Comparison of ENCODE assay signal across 23 mouse cellular contexts in the genomic region with DNA sequence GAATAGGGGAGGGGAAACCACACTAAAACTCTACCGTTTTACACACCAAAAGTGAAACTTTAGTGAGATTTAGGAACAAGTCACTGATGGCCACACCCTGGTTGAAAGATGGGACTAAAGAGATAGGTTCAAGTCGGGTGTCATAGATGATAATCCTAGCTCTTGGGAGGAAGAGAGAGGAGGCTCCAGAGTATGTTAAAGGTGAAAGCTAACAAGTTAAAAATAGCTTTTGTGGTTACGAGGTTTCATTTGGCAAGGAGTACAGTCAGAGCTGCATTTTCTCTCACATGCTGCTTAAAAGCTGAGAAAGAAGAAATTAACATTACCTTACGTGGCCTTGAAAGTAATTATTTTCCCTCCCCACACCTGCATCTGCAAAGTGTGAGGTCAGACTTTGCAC. TPM values are rescaled to one million over a fixed set of nuclear protein-coding genes. Genes with fewer than 3 reads are reported as not detected.
"Had no signal": no experiment of that assay in that cellular context is flagged by ENCODE, and none has a peak within 500 bp of the region (broad histone marks: within the 10 kb centered on the region; RNA-seq: fewer than 3 reads in every experiment).

No protein-coding gene starts in this region.

- H3K4me1 ChIP-seq: limb, embryonic 10.5 days; limb, embryonic 13.5 days; liver, embryonic 12.5 days; liver, embryonic 15.5 days; lung, embryonic 15.5 days; midbrain, embryonic 13.5 days; neural tube, embryonic 13.5 days; stomach, embryonic 15.5 days had no signal

- H3K9ac ChIP-seq: limb, embryonic 13.5 days; liver, embryonic 12.5 days; liver, embryonic 15.5 days; lung, embryonic 15.5 days; midbrain, embryonic 13.5 days; neural tube, embryonic 13.5 days; stomach, embryonic 15.5 days had no signal

- DNase-seq: kidney, adult 18-20 months; kidney, adult 9 months; kidney, postnatal 4 days; liver; lung, adult 18-20 months; lung, postnatal 10 days; lung, postnatal 36 days; retina, postnatal 1 day; right cerebral cortex, postnatal 25 days; spleen, adult 18-20 months; thymus, postnatal 25 days had no signal

- H3K9me3 ChIP-seq: limb, embryonic 10.5 days; limb, embryonic 13.5 days; liver, embryonic 12.5 days; liver, embryonic 15.5 days; lung, embryonic 15.5 days; midbrain, embryonic 10.5 days; midbrain, embryonic 13.5 days; neural tube, embryonic 13.5 days; stomach, embryonic 15.5 days had no signal

- H3K4me3 ChIP-seq: limb, embryonic 10.5 days; limb, embryonic 13.5 days; liver, embryonic 12.5 days; liver, embryonic 15.5 days; lung, embryonic 15.5 days; midbrain, embryonic 10.5 days; midbrain, embryonic 13.5 days; myocyte; neural tube, embryonic 13.5 days; stomach, embryonic 15.5 days had no signal

- H3K36me3 ChIP-seq: limb, embryonic 10.5 days; liver, embryonic 12.5 days; liver, embryonic 15.5 days; lung, embryonic 15.5 days; stomach, embryonic 15.5 days had no signal

- H3K27ac ChIP-seq: kidney, postnatal 0 days; limb, embryonic 10.5 days; limb, embryonic 13.5 days; liver, embryonic 12.5 days; liver, embryonic 15.5 days; lung, embryonic 15.5 days; midbrain, embryonic 10.5 days; midbrain, embryonic 13.5 days; neural tube, embryonic 13.5 days; stomach, embryonic 15.5 days had no signal

- H3K27me3 ChIP-seq: limb, embryonic 13.5 days; liver, embryonic 12.5 days; liver, embryonic 15.5 days; lung, embryonic 15.5 days; midbrain, embryonic 13.5 days; neural tube, embryonic 13.5 days; stomach, embryonic 15.5 days had no signal

RNA-seq across cellular contexts. Expression of a gene that starts 40.0 kb away (rescaled TPM):
- total RNA-seq: monocyte, adult 5-6 weeks had no signal
- polyA plus RNA-seq: neural tube, embryonic 13.5 days had no signal
